Mouse (Mus musculus) myocyte (in vitro differentiated cells): ENCODE results near the gene Atrip. TPM values are rescaled to one million over a fixed set of nuclear protein-coding genes. Genes with fewer than 3 reads are reported as not detected.

Source experiments
- H3K27me3 ChIP-seq: one replicate; pipeline ENCODE4 v1.6.1; 2011; ENCODE audit not compliant: control insufficient read depth, insufficient read depth, insufficient read length
- H3K36me3 ChIP-seq: one replicate; pipeline ENCODE4 v1.6.1; 2011; ENCODE audit not compliant: control insufficient read depth, insufficient read depth
- H3K4me2 ChIP-seq: one replicate; pipeline ENCODE4 v1.6.1; 2011; ENCODE audit warnings: low read depth, control low read depth
- H3K4me3 ChIP-seq: one replicate; pipeline ENCODE4 v1.5.1; 2011; ENCODE audit warnings: mild to moderate bottlenecking, control low read depth, moderate library complexity
- H3K79me2 ChIP-seq: one replicate; pipeline ENCODE4 v1.6.1; 2011; ENCODE audit not compliant: control insufficient read depth, insufficient read depth
- H3ac ChIP-seq: one replicate; pipeline ENCODE4 v1.6.1; 2011; ENCODE audit not compliant: control insufficient read depth, insufficient read length
- CEBPB ChIP-seq: IDR thresholded peaks from 2 replicates; pipeline ENCODE4 v1.6.1; 2011; ENCODE audit warnings: mild to moderate bottlenecking, moderate library complexity; ENCODE audit not compliant: poor library complexity, insufficient read depth, severe bottlenecking
- E2F4 ChIP-seq: IDR thresholded peaks from one replicate; pipeline ENCODE4 v1.6.1; 2011; ENCODE audit warnings: mild to moderate bottlenecking, control low read depth, moderate library complexity; ENCODE audit not compliant: insufficient read depth
- MAX ChIP-seq: IDR thresholded peaks from one replicate; pipeline ENCODE4 v1.6.1; 2011; ENCODE audit warnings: low read depth, mild to moderate bottlenecking, control low read depth
- MYOD1 ChIP-seq, 3 experiments: IDR thresholded peaks; one replicate each; pipeline ENCODE4 v1.6.1; 2011; ENCODE audit warnings: control low read depth in 2 of 3, low read depth in 2 of 3, mild to moderate bottlenecking in 2 of 3, moderate library complexity in 1 of 3; ENCODE audit not compliant: insufficient read length in 2 of 3, control insufficient read depth in 1 of 3
- MYOG ChIP-seq, 3 experiments: IDR thresholded peaks; one replicate each; pipeline ENCODE4 v1.6.1; 2011; ENCODE audit warnings: control low read depth in 2 of 3, low read depth in 2 of 3, mild to moderate bottlenecking in 2 of 3; ENCODE audit not compliant: insufficient read length in 2 of 3, control insufficient read depth in 1 of 3, insufficient read depth in 1 of 3
- POLR2A ChIP-seq: IDR thresholded peaks from one replicate; pipeline ENCODE4 v1.6.1; 2011; ENCODE audit warnings: low read depth, mild to moderate bottlenecking, control low read depth, moderate library complexity; ENCODE audit not compliant: insufficient read length
- POLR2AphosphoS2 ChIP-seq: IDR thresholded peaks from one replicate; pipeline ENCODE4 v1.6.1; 2011; ENCODE audit warnings: low read depth, control low read depth; ENCODE audit not compliant: insufficient read length
- REST ChIP-seq: IDR thresholded peaks from one replicate; pipeline ENCODE4 v1.6.1; 2011; ENCODE audit warnings: mild to moderate bottlenecking, control low read depth, moderate library complexity; ENCODE audit not compliant: insufficient read depth, insufficient read length
- SRF ChIP-seq: IDR thresholded peaks from one replicate; pipeline ENCODE4 v1.6.1; 2011; ENCODE audit warnings: low read depth; ENCODE audit not compliant: control insufficient read depth, insufficient read length
- TCF12 ChIP-seq: IDR thresholded peaks from one replicate; pipeline ENCODE4 v1.6.1; 2011; ENCODE audit warnings: mild to moderate bottlenecking, control low read depth; ENCODE audit not compliant: poor library complexity, insufficient read depth, severe bottlenecking
- TCF3 ChIP-seq: IDR thresholded peaks from one replicate; pipeline ENCODE4 v1.6.1; 2011; ENCODE audit warnings: low read depth, control low read depth; ENCODE audit not compliant: insufficient read length
- USF1 ChIP-seq: IDR thresholded peaks from one replicate; pipeline ENCODE4 v1.6.1; 2011; ENCODE audit warnings: low read depth, mild to moderate bottlenecking, control low read depth, moderate library complexity
- polyA plus RNA-seq: library from polyadenylated mRNA; unstranded; fragments of >200 nt; fragmentation: generic; extraction: Trizol; gene quantifications from one replicate; pipeline ENCODE4 v1.2.1, GENCODE M21; 2012; ENCODE audit warnings: missing spikeins

Atrip gene
- polyA plus RNA-seq, 1 experiment: 9.6 TPM

- H3K4me3 ChIP-seq: no peak overlapping the region
- no peak overlapping the region for H3ac ChIP-seq
- peak overlapping the region; percentile 50 for H3K4me2 ChIP-seq
- no peaks in the 10 kb centered on the region for H3K36me3 ChIP-seq
- H3K79me2 ChIP-seq: no peaks in the 10 kb centered on the region
- TF ChIP-seq CEBPB (no peak), USF1 (no peak), POLR2A (no peak), REST (no peak), E2F4 (no peak), TCF3 (no peak), MAX (no peak), POLR2AphosphoS2 (no peak), TCF12 (no peak), MYOG (IDR thresholded peaks at IDR 0.05; ENCODE audit: control insufficient read depth in 1 of 3, insufficient read depth in 1 of 3, insufficient read length in 2 of 3, low read depth in 2 of 3) (no peak), SRF (no peak)
- H3K27me3 ChIP-seq: no peaks in the 10 kb centered on the region
Observed at GRCm38 (mm10) chr9:109098366-109098765, 24.4 kb upstream of the Atrip start.

- H3K79me2 ChIP-seq: no peaks in the 10 kb centered on the region
- H3K4me3 ChIP-seq: no peak overlapping the region
- H3ac ChIP-seq: no peak overlapping the region
- H3K4me2 ChIP-seq: peak overlapping the region; percentile 50
- no peaks in the 10 kb centered on the region for H3K27me3 ChIP-seq
- no peaks in the 10 kb centered on the region for H3K36me3 ChIP-seq
- TF ChIP-seq TCF12: no peak
Observed at GRCm38 (mm10) chr9:109097831-109098230, 23.9 kb upstream of the Atrip start.

- TF ChIP-seq MYOG (IDR thresholded peaks at IDR 0.05; ENCODE audit: control insufficient read depth in 1 of 3, insufficient read depth in 1 of 3, insufficient read length in 2 of 3, low read depth in 2 of 3) (no peak), POLR2A (no peak), E2F4 (no peak), SRF (no peak), POLR2AphosphoS2 (no peak), TCF3 (no peak), TCF12 (no peak), CEBPB (no peak)
- H3K79me2 ChIP-seq: no peaks in the 10 kb centered on the region
- H3K27me3 ChIP-seq: no peaks in the 10 kb centered on the region
- H3K36me3 ChIP-seq: no peaks in the 10 kb centered on the region
- H3ac ChIP-seq: no peak overlapping the region
- peak overlapping the region; percentile 71 for H3K4me2 ChIP-seq
- H3K4me3 ChIP-seq: no peak overlapping the region
Observed at GRCm38 (mm10) chr9:109097291-109097690, 23.4 kb upstream of the Atrip start.

- Histone ChIP-seq H3K36me3 (no peaks in the 10 kb centered on the region), H3K79me2 (no peaks in the 10 kb centered on the region), H3K4me3 (peak overlapping the region; percentile 37), H3ac (no peak overlapping the region), H3K4me2 (peak overlapping the region; percentile 71), H3K27me3 (no peaks in the 10 kb centered on the region)
- no peak for TF ChIP-seq MYOD1 (IDR thresholded peaks at IDR 0.05; ENCODE audit: control insufficient read depth in 1 of 3, insufficient read length in 2 of 3, low read depth in 2 of 3)
- no peak for TF ChIP-seq CEBPB
- TF ChIP-seq POLR2AphosphoS2: no peak
Observed at GRCm38 (mm10) chr9:109096856-109097255, 22.9 kb upstream of the Atrip start.

GRCm38 (mm10) chr9:109096251-109096661, 22.3 kb upstream of the Atrip start:
- H3K36me3 ChIP-seq: no peaks in the 10 kb centered on the region
- peak overlapping the region; percentile 89 for H3ac ChIP-seq
- no peaks in the 10 kb centered on the region for H3K27me3 ChIP-seq
- peak overlapping the region; percentile 71 for H3K4me2 ChIP-seq
- peak overlapping the region; percentile 37 for H3K4me3 ChIP-seq
- H3K79me2 ChIP-seq: no peaks in the 10 kb centered on the region
- TF ChIP-seq E2F4 (no peak), MYOG (IDR thresholded peaks at IDR 0.05; ENCODE audit: control insufficient read depth in 1 of 3, insufficient read depth in 1 of 3, insufficient read length in 2 of 3, low read depth in 2 of 3) (no peak), MYOD1 (IDR thresholded peaks at IDR 0.05; ENCODE audit: control insufficient read depth in 1 of 3, insufficient read length in 2 of 3, low read depth in 2 of 3) (no peak), USF1 (no peak), TCF3 (no peak), POLR2AphosphoS2 (no peak), MAX (no peak), SRF (no peak), TCF12 (no peak), POLR2A (no peak), CEBPB (no peak), REST (no peak)
